Mouse (Mus musculus) cerebellum, adult 8-10 months (tissue): ENCODE data around the gene Stac2.

Experiments
- DNase-seq: peaks from one replicate; pipeline ENCODE4 v3.0.0; 2022

Stac2 gene

GRCm38 (mm10) chr11:98052989-98053834 lies at the start of gene Stac2:
Gene Stac2, minus strand, starts transcription at chr11:98053462.
- peak; percentile 70 for DNase-seq

- no peak for DNase-seq
Measured at GRCm38 (mm10) chr11:98101332-98101731, 48.1 kb upstream of the Stac2 start.

GRCm38 (mm10) chr11:98090583-98090982 lies 37.3 kb upstream of the Stac2 start:
- DNase-seq, result no peak

DNA sequence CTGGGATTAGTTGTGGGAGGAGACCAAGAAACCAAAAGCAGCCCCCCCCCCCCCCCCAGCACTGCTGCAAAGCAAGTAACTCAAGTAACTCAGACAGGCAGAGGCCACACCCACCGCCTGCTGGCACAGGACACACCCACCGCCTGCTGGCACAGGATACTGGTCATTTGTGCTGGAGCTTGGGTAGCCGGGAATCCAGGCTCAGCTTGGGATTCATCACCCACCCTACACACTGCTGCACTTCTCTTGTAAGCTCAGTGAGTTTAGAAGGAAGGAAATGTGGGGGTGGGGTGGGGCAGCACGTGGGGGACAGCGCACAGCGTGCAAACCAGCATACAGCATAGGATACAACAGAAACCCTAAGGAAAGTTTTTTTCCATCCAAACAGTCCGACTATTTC lies 35.0 kb upstream of the Stac2 start:
- no peak for DNase-seq

DNA sequence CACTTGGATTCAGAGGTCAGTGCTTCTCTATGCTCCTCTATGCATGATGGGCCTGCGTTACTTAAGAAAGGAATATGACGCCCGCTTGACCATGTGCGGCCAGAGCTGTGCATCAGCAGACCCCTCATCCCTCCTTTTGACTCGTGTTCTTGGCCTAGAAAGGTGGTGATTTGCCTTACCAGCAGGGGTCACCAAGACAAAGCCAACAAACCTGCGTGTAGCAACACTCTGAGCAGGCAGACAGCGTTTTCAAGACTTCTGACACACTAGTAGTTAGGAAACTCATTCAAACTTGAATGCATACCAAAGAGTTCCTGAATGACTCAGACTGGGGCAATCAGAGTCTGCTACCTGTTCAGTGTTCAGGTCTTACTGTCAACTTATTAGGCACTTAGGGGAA lies 33.3 kb upstream of the Stac2 start:
- DNase-seq, result no peak

GRCm38 (mm10) chr11:98086141-98086540 lies 32.9 kb upstream of the Stac2 start:
- no peak for DNase-seq

DNA sequence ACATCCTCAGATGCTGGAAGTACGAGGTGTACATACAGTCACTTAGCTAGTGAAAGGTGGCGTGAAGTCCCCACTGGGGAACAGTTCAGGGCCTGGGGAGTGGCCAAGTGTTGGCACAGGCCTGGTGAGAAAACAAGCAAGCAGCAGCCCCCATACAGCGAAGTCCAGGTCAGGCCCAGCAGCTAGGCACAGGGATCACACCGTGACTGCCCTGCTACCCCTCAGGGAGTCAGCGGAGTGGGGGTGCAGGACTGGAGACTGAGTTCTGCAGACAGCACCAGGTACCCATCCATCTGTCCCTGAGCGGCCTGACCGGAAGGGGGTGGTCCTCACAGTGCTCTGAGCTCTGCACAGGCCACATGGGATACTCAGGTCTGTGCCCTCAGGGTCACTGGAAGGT lies 29.5 kb upstream of the Stac2 start:
- no peak for DNase-seq

GRCm38 (mm10) chr11:98080450-98080849 lies 27.2 kb upstream of the Stac2 start:
- DNase-seq, result no peak

DNA sequence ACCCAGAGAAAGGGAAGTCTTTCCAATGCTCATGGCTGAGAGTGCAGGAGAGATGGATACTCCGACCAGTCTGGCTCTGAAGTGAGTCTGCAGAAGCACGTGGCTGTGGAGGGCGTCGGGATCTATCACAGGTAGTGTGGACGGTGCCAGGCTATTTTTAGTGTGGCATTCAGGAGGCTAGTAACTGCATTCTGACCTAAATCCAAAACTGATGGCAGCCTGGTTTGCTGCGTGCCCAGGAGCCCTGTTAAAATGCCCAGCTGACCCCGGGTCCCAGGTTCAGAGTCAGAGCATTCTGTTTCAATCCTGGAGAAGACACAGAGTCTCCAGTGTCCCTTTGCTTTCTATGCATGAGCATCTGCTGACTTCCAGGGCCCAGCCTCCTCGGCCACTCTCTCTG lies 23.8 kb upstream of the Stac2 start:
- DNase-seq, result no peak

GRCm38 (mm10) chr11:98075195-98075808 lies 22.0 kb upstream of the Stac2 start:
- peak; percentile 95 for DNase-seq

DNA sequence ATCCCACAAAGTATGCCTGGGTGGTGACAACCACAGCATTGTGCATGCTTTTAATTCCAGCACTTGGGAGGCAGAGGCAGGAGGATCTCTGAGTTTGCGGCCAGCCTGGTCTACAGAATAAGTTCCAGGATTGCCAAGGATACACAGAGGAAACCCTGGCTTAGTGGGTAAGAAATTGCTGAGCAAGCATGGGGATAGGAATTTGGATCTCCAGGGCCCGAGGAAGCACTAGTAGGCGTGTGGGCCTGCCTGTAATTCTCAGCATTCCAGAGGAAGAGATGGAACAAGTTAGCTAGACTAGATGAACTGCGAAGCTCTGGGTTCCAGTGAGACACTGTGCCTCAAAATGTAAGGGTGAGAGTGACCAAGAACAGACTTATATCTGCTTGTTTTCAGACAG lies 20.2 kb upstream of the Stac2 start:
- DNase-seq, result no peak

DNA sequence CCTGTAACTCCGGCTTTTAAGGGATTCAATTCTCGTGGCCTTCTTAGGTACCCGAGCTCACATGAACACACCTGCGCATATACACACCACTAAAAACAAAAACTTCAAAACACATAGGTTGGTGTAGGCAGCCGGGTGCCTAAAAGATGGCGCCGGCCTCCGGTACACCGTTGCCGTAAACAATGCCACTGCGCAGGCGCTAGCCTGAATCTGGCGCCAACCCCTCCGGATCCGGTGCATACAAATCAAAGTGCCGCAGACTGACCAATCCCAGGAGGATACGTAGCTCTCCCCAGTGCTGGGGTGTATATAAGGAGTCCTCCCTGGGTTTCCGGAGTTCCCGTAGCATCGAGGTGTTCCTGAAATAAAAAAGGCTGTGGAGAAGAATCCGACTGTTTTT lies 14.0 kb upstream of the Stac2 start:
- DNase-seq, result no peak

GRCm38 (mm10) chr11:98066201-98066600 lies 12.9 kb upstream of the Stac2 start:
- DNase-seq, result no peak

GRCm38 (mm10) chr11:98061904-98062562 lies 8.8 kb upstream of the Stac2 start:
- DNase-seq, result peak; percentile 38

DNA sequence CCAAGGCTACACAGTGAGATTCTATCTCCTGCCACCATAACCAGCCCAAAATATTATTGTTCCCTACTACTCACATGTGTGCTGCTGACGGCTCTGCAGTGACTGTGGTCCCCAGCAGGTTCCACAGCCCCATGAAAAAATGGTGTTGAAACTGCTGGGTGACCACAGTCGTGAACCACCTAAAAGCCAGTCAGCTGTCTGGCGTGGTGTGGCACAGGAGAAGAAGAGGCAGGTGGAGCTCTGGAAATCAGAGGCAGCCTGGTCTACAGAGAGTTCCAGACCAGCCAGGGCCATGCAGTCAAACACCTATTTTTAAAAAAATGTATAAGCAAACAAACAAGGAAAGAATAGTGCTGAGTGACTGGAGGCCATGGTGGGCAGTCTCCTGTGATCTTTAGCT lies 8.2 kb upstream of the Stac2 start:
- no peak for DNase-seq

GRCm38 (mm10) chr11:98060104-98060692 lies 6.9 kb upstream of the Stac2 start:
- no peak for DNase-seq

GRCm38 (mm10) chr11:98059662-98060061 lies 6.4 kb upstream of the Stac2 start:
- no peak for DNase-seq

GRCm38 (mm10) chr11:98057998-98058397 lies 4.7 kb upstream of the Stac2 start:
- DNase-seq, result no peak

DNA sequence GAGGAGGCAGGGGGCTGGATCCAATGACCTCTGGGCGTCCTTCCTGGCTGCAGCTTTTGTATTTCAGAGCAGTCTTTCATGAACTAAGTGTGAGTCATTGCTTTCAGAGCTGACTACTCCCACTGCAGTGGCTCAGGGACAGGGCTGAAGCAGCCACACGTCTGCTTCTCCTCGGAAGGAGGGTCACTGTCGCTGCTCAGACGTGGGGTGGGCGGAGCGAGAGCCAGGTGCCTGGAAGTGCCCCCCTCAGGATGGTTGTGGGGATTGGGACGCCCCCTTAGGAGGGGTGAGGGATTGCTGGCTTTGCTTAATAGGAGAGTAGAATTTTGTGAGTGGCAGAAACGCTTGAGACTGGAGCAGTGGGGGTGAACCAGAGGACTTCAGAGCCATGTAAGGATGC lies 4.2 kb upstream of the Stac2 start:
- no peak for DNase-seq

- DNase-seq, result peak; percentile 39
Measured at GRCm38 (mm10) chr11:98052129-98052988, 903 bp downstream of the Stac2 start.

DNA sequence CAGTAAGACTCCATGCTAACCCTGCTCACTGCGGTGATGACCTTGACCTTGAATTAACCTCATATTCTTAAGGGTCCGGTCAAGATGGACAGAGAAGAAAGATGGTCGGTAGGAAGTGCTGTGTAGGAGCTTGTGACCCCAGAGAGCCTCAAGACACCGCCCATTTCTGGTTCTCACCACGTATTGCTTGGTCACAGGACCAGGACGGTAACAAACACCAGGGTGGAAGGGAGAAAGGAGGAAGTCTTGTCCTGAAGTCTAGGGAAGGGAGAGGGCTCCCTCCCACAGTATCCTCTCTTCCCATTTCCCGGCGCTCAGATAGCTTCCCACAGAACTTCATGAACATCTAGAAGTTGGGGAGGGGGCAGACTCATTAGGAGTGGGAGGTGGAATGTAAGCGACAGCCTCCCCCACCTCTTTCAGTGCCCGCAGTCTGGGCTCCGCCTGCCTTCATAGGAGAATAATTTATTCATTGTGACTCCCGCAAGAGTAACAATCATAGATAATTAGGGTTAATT lies 1.6 kb downstream of the Stac2 start:
- DNase-seq, result no peak

- DNase-seq, result no peak
Measured at GRCm38 (mm10) chr11:98050940-98051339, 2.3 kb downstream of the Stac2 start.

- no peak for DNase-seq
Measured at GRCm38 (mm10) chr11:98050520-98050815, 2.8 kb downstream of the Stac2 start.
